Mouse (Mus musculus): ENCODE data around the gene Gins2. TPM values are rescaled to one million over a fixed set of nuclear protein-coding genes. Genes with fewer than 3 reads are reported as not detected.

Gene Gins2
- total and polyA plus RNA-seq, 3 experiments: 50.0 to 129 (median 61.2) TPM

GRCm38 (mm10) chr8:120535452-120536305 is 53.4 kb downstream of the Gins2 start:
- peaks cover 0 to 7% of the 10 kb centered on the region in 2 experiments for H3K36me3 ChIP-seq (replicated peaks in 1 of 2; ENCODE audit: control insufficient read depth in 1 of 2, insufficient read depth in 1 of 2, low read length in 1 of 2)
- no peak for DNase-seq (ENCODE audit: extremely low read depth)
- H3K27me3 ChIP-seq (replicated peaks): peaks cover 14% of the 10 kb centered on the region
- peaks cover 53% of the 10 kb centered on the region for H3K79me2 ChIP-seq (replicated peaks; ENCODE audit: control insufficient read depth, extremely low read depth, insufficient read depth, poor library complexity, severe bottlenecking)
- dilution Hi-C loops (cut with MboI; ENCODE audit: extremely low pct_ligation_motif_present, extremely low pct_unique_long_range_greater_than_20kb, low sequenced_read_pairs) (no loop called here), in situ Hi-C loops (cut with MboI; ENCODE audit: low pct_ligation_motif_present, low pct_unique_long_range_greater_than_20kb, low sequenced_read_pairs) (loop anchor here (5.0 to 10.0 kb wide), 2 partner anchors 128 to 211 kb away; no protein-coding TSS in a partner anchor)
- H3K9ac ChIP-seq (ENCODE audit: insufficient read depth, low read depth): peak overlapping the region; percentile 14
- H3K4me3 ChIP-seq (replicated peaks in 1 of 3; ENCODE audit: low read depth in 2 of 3, low read length in 2 of 3, poor library complexity in 1 of 3): peak overlapping the region; percentile 10 to 64 (median 64)
- H3K4me1 ChIP-seq (ENCODE audit: control insufficient read depth in 1 of 2, insufficient read depth in 2 of 2): peaks cover 42 to 81% of the 10 kb centered on the region in 2 experiments
- H3K27ac ChIP-seq (ENCODE audit: insufficient read depth, low read depth): peak overlapping the region; percentile 21
- H3K9me3 ChIP-seq (replicated peaks; ENCODE audit: low read length): no peaks in the 10 kb centered on the region
- peak overlapping the region; percentile 83 for H3K4me2 ChIP-seq (ENCODE audit: insufficient read depth, low read depth, poor library complexity, severe bottlenecking)
- TF ChIP-seq EP300 (IDR thresholded peaks at IDR 0.05; ENCODE audit: low read length) (peak; percentile 8; the same call in 1 of the 2 replicates), CHD2 (IDR thresholded peaks at IDR 0.05; ENCODE audit: low read length) (peak; percentile 52), RCOR1 (conservative IDR thresholded peaks at IDR 0.05; ENCODE audit: low read depth, low read length) (0 out of 2 replicates have a peak, but pooled peaks have one; percentile 15), CTCF (conservative IDR thresholded peaks at IDR 0.05 in 1 of 2, IDR thresholded peaks at IDR 0.05 in 1 of 2; ENCODE audit: low read depth in 2 of 2, low read length in 2 of 2) (no peak), TCF12 (IDR thresholded peaks at IDR 0.05; ENCODE audit: low read depth, low read length) (0 out of 2 replicates have a peak, but pooled peaks have one; percentile 9)

- peaks cover 14% of the 10 kb centered on the region for H3K27me3 ChIP-seq (replicated peaks)
- H3K79me2 ChIP-seq (replicated peaks; ENCODE audit: control insufficient read depth, extremely low read depth, insufficient read depth, poor library complexity, severe bottlenecking): peaks cover 44% of the 10 kb centered on the region
- peak; percentile 81 for DNase-seq (ENCODE audit: extremely low read depth)
- H3K27ac ChIP-seq (ENCODE audit: insufficient read depth, low read depth): peak overlapping the region; percentile 14; the same call in 1 of the 2 replicates
- H3K4me3 ChIP-seq (replicated peaks in 1 of 3; ENCODE audit: low read depth in 2 of 3, low read length in 2 of 3, poor library complexity in 1 of 3): no peak overlapping the region
- no peak for TF ChIP-seq USF2 (conservative IDR thresholded peaks at IDR 0.05; ENCODE audit: low read depth, low read length)
- TF ChIP-seq ZC3H11A (IDR thresholded peaks at IDR 0.05; ENCODE audit: low read depth, low read length): peak; percentile 88
- 0 out of 2 replicates have a peak, but pooled peaks have one; percentile 48 for TF ChIP-seq SIN3A (IDR thresholded peaks at IDR 0.05; ENCODE audit: low read length)
- peak; percentile 98 for TF ChIP-seq SMC3 (IDR thresholded peaks at IDR 0.05; ENCODE audit: low read depth, low read length)
- peak; percentile 17; the same call in 1 of the 2 replicates for TF ChIP-seq NRF1 (IDR thresholded peaks at IDR 0.05; ENCODE audit: low read depth, low read length)
- no peak for TF ChIP-seq CHD1 (IDR thresholded peaks at IDR 0.05; ENCODE audit: low read depth, low read length)
- TF ChIP-seq MEF2A (IDR thresholded peaks at IDR 0.05; ENCODE audit: borderline replicate concordance, low read depth, low read length): 0 out of 2 replicates have a peak, but pooled peaks have one; percentile 36
- TF ChIP-seq CTCF (conservative IDR thresholded peaks at IDR 0.05 in 1 of 2, IDR thresholded peaks at IDR 0.05 in 1 of 2; ENCODE audit: low read depth in 2 of 2, low read length in 2 of 2): peak; percentile 93 to 98
- TF ChIP-seq MAZ (IDR thresholded peaks at IDR 0.05; ENCODE audit: low read depth, low read length): peak; percentile 38
- TF ChIP-seq NELFE (IDR thresholded peaks at IDR 0.05; ENCODE audit: low read depth, low read length): no peak; the same call in 1 of the 2 replicates
- TF ChIP-seq JUN (IDR thresholded peaks at IDR 0.05; ENCODE audit: insufficient read depth, low read depth, low read length): no peak
- TF ChIP-seq BHLHE40 (IDR thresholded peaks at IDR 0.05; ENCODE audit: low read depth, low read length): 0 out of 2 replicates have a peak, but pooled peaks have one; percentile 17
- peak; percentile 41; the same call in 1 of the 2 replicates for TF ChIP-seq TCF12 (IDR thresholded peaks at IDR 0.05; ENCODE audit: low read depth, low read length)
- 0 out of 2 replicates have a peak, but pooled peaks have one; percentile 13 for TF ChIP-seq RCOR1 (conservative IDR thresholded peaks at IDR 0.05; ENCODE audit: low read depth, low read length)
- H3K4me1 ChIP-seq (ENCODE audit: control insufficient read depth in 1 of 2, insufficient read depth in 2 of 2): peaks cover 35 to 74% of the 10 kb centered on the region in 2 experiments
- H3K36me3 ChIP-seq (replicated peaks in 1 of 2; ENCODE audit: control insufficient read depth in 1 of 2, insufficient read depth in 1 of 2, low read length in 1 of 2): peaks cover 0 to 5% of the 10 kb centered on the region in 2 experiments
- no peak overlapping the region for H3K9ac ChIP-seq (ENCODE audit: insufficient read depth, low read depth)
- peak overlapping the region; percentile 31 for H3K4me2 ChIP-seq (ENCODE audit: insufficient read depth, low read depth, poor library complexity, severe bottlenecking)
- dilution Hi-C loops (cut with MboI; ENCODE audit: extremely low pct_ligation_motif_present, extremely low pct_unique_long_range_greater_than_20kb, low sequenced_read_pairs) (no loop called here), in situ Hi-C loops (cut with MboI; ENCODE audit: low pct_ligation_motif_present, low pct_unique_long_range_greater_than_20kb, low sequenced_read_pairs) (loop anchor here (5.0 to 10.0 kb wide), 2 partner anchors 127 to 210 kb away; no protein-coding TSS in a partner anchor)
- H3K9me3 ChIP-seq (replicated peaks; ENCODE audit: low read length): no peaks in the 10 kb centered on the region
These were observed 54.4 kb downstream of the Gins2 start for GRCm38 (mm10) chr8:120534504-120535368.

Measured in CH12.LX (cell line).